Mouse (Mus musculus): ENCODE data around the gene Fbxw5. TPM values are rescaled to one million over a fixed set of nuclear protein-coding genes. Genes with fewer than 3 reads are reported as not detected.

The Fbxw5 gene
- total RNA-seq, 2 experiments from 2014 or later = 127 TPM

DNA sequence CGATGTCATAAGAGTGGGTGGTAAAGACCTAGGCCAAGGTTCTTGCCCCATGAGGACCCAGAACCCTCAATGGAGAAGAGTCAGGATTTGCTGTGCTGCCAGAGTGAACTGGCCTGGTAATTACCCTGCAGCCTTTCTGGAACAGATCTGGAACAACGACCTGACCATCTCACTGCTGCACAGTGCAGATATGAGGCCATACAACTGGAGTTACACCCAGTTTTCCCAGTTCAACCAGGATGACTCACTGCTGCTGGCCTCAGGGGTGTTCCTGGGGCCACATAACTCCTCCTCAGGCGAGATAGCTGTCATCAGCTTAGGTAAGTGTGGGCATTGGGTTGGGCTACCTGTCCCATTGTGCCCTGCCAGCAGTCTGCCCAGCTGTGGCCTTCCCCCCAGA, 2.2 kb downstream of the Fbxw5 start:
- no peak for DNase-seq (ENCODE audit: extremely low spot score in 1 of 2, low spot score in 2 of 2)
- intact Hi-C loops (cut with DNase I) = no loop called here

DNA sequence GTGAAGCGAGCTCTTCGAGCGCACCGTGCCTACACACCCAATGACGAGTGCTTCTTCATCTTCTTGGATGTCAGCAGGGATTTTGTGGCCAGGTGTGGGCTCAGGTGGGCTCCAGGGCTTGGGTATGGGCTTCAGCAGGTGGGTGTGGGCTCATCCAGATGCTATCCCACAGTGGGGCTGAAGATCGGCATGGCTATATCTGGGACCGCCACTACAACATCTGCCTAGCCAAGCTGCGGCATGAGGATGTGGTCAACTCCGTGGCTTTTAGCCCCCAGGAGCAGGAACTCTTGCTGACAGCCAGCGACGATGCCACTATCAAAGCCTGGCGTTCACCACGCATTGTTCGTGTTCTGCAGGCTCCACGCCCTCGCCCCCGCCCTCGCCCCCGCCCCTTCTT, 4.0 kb downstream of the Fbxw5 start:
- DNase-seq (ENCODE audit: extremely low spot score in 1 of 2, low spot score in 2 of 2) = no peak

DNA sequence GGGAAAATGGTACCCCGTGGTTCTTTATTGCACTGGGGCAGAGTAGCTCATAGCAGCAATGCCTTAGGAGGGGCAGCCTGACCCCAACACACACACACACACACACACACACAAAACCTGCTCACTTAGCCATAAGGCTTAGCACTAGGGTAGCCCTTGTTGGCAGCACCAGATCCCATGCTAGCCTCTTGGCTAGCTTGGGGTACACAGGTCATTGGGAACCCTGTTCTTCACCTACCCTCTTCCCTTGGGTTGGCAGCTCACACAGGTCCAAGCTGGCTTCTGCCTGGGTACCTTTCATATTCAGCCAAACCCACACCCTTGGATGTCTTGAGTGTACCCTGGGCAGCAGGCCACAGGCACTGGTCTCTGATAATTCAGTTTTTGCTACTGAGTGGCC, 4.5 kb downstream of the Fbxw5 start:
- no peak for DNase-seq (ENCODE audit: extremely low spot score in 1 of 2, low spot score in 2 of 2)
- intact Hi-C loops (cut with DNase I) = no loop called here

More for the DNA sequence above, 4.0 kb downstream of the Fbxw5 start:
- intact Hi-C loops (cut with DNase I) = no loop called here

- intact Hi-C loops (cut with DNase I) = loop anchor here (2.0 kb wide), 1 partner anchor 47 kb away; no protein-coding TSS in a partner anchor
- no peak for DNase-seq (ENCODE audit: extremely low spot score in 1 of 2, low spot score in 2 of 2)
Measured at GRCm38 (mm10) chr2:25505860-25506259, 5.3 kb downstream of the Fbxw5 start.

- intact Hi-C loops (cut with DNase I) = loop anchor here (2.0 kb wide), 1 partner anchor 46 kb away; no protein-coding TSS in a partner anchor
- no peak for DNase-seq (ENCODE audit: extremely low spot score in 1 of 2, low spot score in 2 of 2)
Measured at GRCm38 (mm10) chr2:25506964-25507363, 6.4 kb downstream of the Fbxw5 start.

- intact Hi-C loops (cut with DNase I) = no loop called here
- DNase-seq (ENCODE audit: extremely low spot score in 1 of 2, low spot score in 2 of 2) = no peak
Measured at GRCm38 (mm10) chr2:25509912-25510311, 9.4 kb downstream of the Fbxw5 start.

DNA sequence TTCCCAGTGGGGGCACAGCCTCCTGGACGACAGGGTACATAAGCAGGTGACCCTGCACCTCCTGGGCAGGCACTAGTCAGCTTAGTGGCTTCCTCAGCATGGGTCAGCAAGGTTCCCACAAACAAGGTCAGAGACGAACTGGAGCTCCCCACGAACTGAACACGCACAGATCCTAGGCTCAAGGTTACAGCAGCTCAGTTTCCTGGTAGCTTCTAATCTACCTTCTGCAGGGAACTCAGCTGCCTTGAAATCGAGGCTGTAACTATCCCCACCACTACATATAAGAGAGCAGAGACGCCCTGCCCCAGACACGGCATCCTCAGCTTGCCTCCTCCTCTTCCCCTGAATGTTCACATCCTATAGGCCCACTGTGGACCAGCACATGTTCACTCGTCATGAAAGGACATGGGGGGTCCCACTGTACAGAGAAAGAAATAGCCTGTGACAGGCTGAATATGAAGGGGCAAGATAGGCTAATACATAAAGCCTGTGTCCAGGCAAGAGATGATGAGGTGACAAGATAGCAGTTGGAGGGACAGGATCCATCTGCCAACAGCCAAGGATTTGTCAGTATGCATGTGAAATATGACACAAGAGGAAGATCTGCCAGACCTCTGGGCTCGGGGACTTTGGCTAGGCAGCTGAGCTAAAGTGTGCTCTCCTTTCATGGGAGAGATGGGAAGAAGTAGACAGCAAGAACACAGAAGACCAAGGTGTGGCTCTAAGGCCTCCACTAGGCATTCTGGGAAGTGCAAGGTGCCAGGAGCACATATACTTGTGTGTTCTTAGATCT, 26.2 kb downstream of the Fbxw5 start:
- intact Hi-C loops (cut with DNase I) = no loop called here
- DNase-seq (ENCODE audit: extremely low spot score in 1 of 2, low spot score in 2 of 2) = no peak

DNA sequence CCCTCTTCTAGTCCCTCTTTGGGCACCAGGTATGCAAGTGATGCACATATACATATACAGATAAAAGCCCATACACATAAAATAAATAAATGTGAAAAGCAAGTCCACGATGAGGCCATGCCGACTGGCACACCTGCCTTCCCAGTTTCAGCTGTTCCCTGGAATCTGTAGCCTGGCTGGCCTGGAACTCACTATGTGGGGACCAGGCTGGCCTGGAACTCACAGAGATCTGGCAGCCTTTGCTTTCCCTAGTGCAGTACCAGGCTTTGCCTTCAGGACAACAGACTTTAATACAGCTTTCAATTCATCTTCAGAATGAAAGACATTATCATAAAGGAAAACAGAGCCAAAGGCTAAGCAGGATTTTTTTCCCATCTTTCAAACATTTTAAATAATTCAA, 33.2 kb downstream of the Fbxw5 start:
- intact Hi-C loops (cut with DNase I) = no loop called here
- no peak for DNase-seq (ENCODE audit: extremely low spot score in 1 of 2, low spot score in 2 of 2)

- intact Hi-C loops (cut with DNase I) = no loop called here
- peak; percentile 13 to 54 for DNase-seq (ENCODE audit: extremely low spot score in 1 of 2, low spot score in 2 of 2)
Measured at GRCm38 (mm10) chr2:25534178-25534865, 33.8 kb downstream of the Fbxw5 start.

- no peak for DNase-seq (ENCODE audit: extremely low spot score in 1 of 2, low spot score in 2 of 2)
- intact Hi-C loops (cut with DNase I) = no loop called here
Measured at GRCm38 (mm10) chr2:25534866-25535182, 34.3 kb downstream of the Fbxw5 start.

DNA sequence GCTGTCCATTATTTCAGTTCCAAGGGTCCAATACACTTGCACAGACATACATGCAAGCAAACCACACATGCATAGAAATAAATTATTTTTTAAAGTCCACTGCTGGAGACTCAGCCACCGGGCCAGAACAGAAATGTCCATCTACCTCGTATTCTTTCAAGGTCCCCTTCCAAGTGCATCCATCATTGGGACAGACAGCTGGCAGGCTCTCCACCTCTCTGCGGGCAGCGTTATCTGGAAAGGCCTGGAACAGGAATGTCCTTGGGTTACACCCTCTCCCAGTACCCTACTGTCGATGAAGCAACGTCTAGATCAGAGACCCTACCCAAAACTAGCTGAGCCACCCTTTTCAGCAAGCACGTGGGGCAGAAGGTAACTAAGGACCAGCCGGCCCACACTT, 36.0 kb downstream of the Fbxw5 start:
- DNase-seq (ENCODE audit: extremely low spot score in 1 of 2, low spot score in 2 of 2) = no peak
- intact Hi-C loops (cut with DNase I) = no loop called here

GRCm38 (mm10) chr2:25540541-25540948, 40.0 kb downstream of the Fbxw5 start:
- intact Hi-C loops (cut with DNase I) = no loop called here
- DNase-seq (ENCODE audit: extremely low spot score in 1 of 2, low spot score in 2 of 2) = no peak

- DNase-seq (ENCODE audit: extremely low spot score in 1 of 2, low spot score in 2 of 2) = no peak
- intact Hi-C loops (cut with DNase I) = no loop called here
Measured at GRCm38 (mm10) chr2:25541644-25542367, 41.3 kb downstream of the Fbxw5 start.

GRCm38 (mm10) chr2:25545996-25546810, 45.7 kb downstream of the Fbxw5 start:
- intact Hi-C loops (cut with DNase I) = no loop called here

DNA sequence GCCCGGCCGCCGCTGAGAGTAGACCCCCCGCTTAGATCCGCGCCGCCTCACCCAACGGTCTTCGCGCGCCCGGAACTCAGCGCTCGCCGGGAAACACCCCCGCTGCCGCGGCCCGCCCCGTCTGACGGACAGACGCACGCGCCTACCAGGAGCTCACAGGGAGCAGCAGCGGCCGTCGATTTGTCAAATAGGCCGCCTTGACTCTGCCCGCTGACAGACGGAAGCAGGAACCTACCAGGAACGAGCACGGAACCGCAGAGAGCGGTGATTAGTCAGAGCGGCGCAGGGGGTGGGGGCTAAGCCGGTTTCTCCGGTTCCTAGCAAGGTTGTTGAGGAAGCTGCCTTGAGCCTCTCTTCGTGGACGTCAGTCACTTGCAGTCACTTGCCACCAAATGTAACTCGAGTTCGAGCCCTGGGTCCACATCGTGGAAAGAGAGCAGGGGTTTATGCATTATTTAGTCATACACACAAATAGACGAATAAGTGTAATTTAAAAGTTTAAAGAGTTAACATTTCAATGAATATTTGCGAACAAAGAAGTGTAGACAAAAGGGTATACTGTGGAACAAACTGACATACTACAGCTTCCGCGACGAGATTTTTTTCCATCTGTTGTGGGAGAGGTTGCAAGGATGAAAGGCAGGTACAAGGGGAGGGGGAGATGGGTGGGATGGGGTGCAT, 46.4 kb downstream of the Fbxw5 start, which contains the start of gene Traf2:
Traf2 (minus strand) TSS at position 130 of the 681 bp plus-strand sequence.
- DNase-seq (ENCODE audit: extremely low spot score in 1 of 2, low spot score in 2 of 2) = peak; percentile 99
- intact Hi-C loops (cut with DNase I) = no loop called here

More at GRCm38 (mm10) chr2:25545996-25546810, 45.7 kb downstream of the Fbxw5 start:
- peak in 1 of 2 experiments; percentile 20 for DNase-seq (ENCODE audit: extremely low spot score in 1 of 2, low spot score in 2 of 2)

- intact Hi-C loops (cut with DNase I) = no loop called here
Measured at GRCm38 (mm10) chr2:25549021-25549991, 48.8 kb downstream of the Fbxw5 start.

GRCm38 (mm10) chr2:25551186-25551585, 50.6 kb downstream of the Fbxw5 start:
- intact Hi-C loops (cut with DNase I) = loop anchor here (5.0 kb wide), 1 partner anchor 124 kb away; the partner anchor contains the start of gene Abca2
- DNase-seq (ENCODE audit: extremely low spot score in 1 of 2, low spot score in 2 of 2) = peak in 1 of 2 experiments; percentile 51

More at GRCm38 (mm10) chr2:25549021-25549991, 48.8 kb downstream of the Fbxw5 start:
- DNase-seq (ENCODE audit: extremely low spot score in 1 of 2, low spot score in 2 of 2) = no peak

Data from left cerebral cortex, postnatal 10 days (tissue).